ENCODE assay signal across 8 mouse cellular contexts in the genomic region with DNA sequence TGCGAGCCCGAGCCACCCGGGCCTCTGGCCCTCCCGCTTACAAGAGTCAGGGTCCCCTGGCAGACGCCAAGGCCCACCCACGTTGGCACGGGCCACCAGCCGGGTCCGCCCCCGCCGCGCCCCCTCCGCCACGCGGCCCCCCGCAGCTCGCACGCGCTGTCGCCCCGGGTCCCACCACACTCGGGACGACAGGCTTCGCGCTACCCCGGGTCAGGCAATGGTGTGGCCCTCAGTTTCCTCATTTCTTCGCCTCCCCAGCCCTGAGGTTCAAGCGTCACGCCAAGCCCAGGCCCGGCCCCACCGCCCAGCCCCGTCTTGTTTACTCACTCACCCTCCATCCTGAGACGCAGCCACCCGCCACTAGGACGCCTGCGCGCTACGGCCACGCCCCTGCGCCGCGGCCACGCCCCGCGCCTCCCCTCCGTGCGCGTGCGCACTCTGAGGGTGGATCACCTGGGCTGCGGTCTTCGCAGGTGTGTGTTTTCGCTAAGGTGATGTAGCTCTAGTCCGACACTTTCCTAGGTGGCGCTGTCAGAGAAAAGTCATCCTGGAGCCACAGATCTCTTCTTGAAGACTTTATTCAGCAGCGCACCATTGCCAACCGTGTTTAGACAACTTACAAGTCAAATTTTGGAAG. TPM values are rescaled to one million over a fixed set of nuclear protein-coding genes. Genes with fewer than 3 reads are reported as not detected.
DNase-seq lines count a peak whose midpoint lies in the region; ATAC-seq and TF ChIP-seq lines count a peak whose summit lies in the region.

Gene Ezh1, minus strand, starts transcription at position 399 of the 637 bp plus-strand sequence.

- 1% methylated on average over 56 of the region's 56 CpGs for WGBS in forebrain, embryonic 14.5 days
- under 1% methylated on average over 56 of the region's 56 CpGs for WGBS in large intestine, adult 2 months
- under 1% methylated on average over 56 of the region's 56 CpGs for WGBS in liver, embryonic 16.5 days (ENCODE audit: insufficient replicate concordance)
- 2% methylated on average over 56 of the region's 56 CpGs for WGBS in neural tube, embryonic 12.5 days
- WGBS in stomach, postnatal 0 days, result under 1% methylated on average over 56 of the region's 56 CpGs

- ATAC-seq in forebrain, embryonic 14.5 days, result peak; percentile 96
- ATAC-seq in liver, embryonic 16.5 days (ENCODE audit: low read depth), result peak; percentile 97
- ATAC-seq in neural tube, embryonic 12.5 days (ENCODE audit: low FRiP score, low read depth), result peak; percentile 83
- peak; percentile 95 for ATAC-seq in stomach, postnatal 0 days (ENCODE audit: low FRiP score, low TSS enrichment)

- peak within 1 kb of the TSS; percentile 78 for H3K9ac ChIP-seq in forebrain, embryonic 14.5 days (ENCODE audit: low read length)
- peak within 1 kb of the TSS; percentile 97 for H3K9ac ChIP-seq in liver, embryonic 16.5 days (ENCODE audit: low read depth, low read length)
- H3K9ac ChIP-seq in neural tube, embryonic 12.5 days, result peak within 1 kb of the TSS; percentile 85
- peak within 1 kb of the TSS; percentile 94 for H3K9ac ChIP-seq in stomach, postnatal 0 days (ENCODE audit: low read length)

- peak within 1 kb of the TSS; percentile 92 for H3K4me2 ChIP-seq in forebrain, embryonic 14.5 days (ENCODE audit: low read length)
- H3K4me2 ChIP-seq in liver, embryonic 16.5 days (ENCODE audit: low read depth, low read length), result peak within 1 kb of the TSS; percentile 81
- peak within 1 kb of the TSS; percentile 97 for H3K4me2 ChIP-seq in neural tube, embryonic 12.5 days (replicated peaks)
- peak within 1 kb of the TSS; percentile 93 for H3K4me2 ChIP-seq in stomach, postnatal 0 days (replicated peaks; ENCODE audit: low read depth)

- TF ChIP-seq EP300 in stomach, postnatal 0 days (optimal IDR thresholded peaks at IDR 0.05), result no peak

- H3K4me1 ChIP-seq in forebrain, embryonic 14.5 days (ENCODE audit: control insufficient read depth, insufficient read depth, low read length), result peaks cover 7% of the 10 kb centered on the region
- H3K4me1 ChIP-seq in liver, embryonic 16.5 days (ENCODE audit: control insufficient read depth, low read depth, low read length), result peaks cover 11% of the 10 kb centered on the region
- H3K4me1 ChIP-seq in neural tube, embryonic 12.5 days, result peaks cover 17% of the 10 kb centered on the region; the same call in 1 of the 2 replicates
- H3K4me1 ChIP-seq in stomach, postnatal 0 days (replicated peaks; ENCODE audit: control insufficient read depth, insufficient read depth), result no peaks in the 10 kb centered on the region; the same call in 1 of the 2 replicates

- no peak within 1 kb of the TSS for H3K27ac ChIP-seq in forebrain, embryonic 14.5 days (ENCODE audit: low read depth, low read length)
- peak within 1 kb of the TSS; percentile 87 for H3K27ac ChIP-seq in liver, embryonic 16.5 days (ENCODE audit: low read length)
- H3K27ac ChIP-seq in neural tube, embryonic 12.5 days, result no peak within 1 kb of the TSS
- peak within 1 kb of the TSS; percentile 91 for H3K27ac ChIP-seq in stomach, postnatal 0 days (replicated peaks)

- H3K27me3 ChIP-seq in forebrain, embryonic 14.5 days (replicated peaks; ENCODE audit: control insufficient read depth, insufficient read depth, low read length), result no peaks in the 10 kb centered on the region; the same call in 1 of the 2 replicates
- peaks cover 18% of the 10 kb centered on the region for H3K27me3 ChIP-seq in liver, embryonic 16.5 days (ENCODE audit: control insufficient read depth, insufficient read depth, low read depth, low read length)
- H3K27me3 ChIP-seq in neural tube, embryonic 12.5 days (replicated peaks), result no peaks in the 10 kb centered on the region
- H3K27me3 ChIP-seq in stomach, postnatal 0 days (ENCODE audit: control insufficient read depth, insufficient read depth, low read length), result no peaks in the 10 kb centered on the region

- peak within 1 kb of the TSS; percentile 68 for H3K4me3 ChIP-seq in forebrain, embryonic 14.5 days (ENCODE audit: low read depth, low read length)
- H3K4me3 ChIP-seq in liver, embryonic 16.5 days (ENCODE audit: low read depth, low read length), result peak within 1 kb of the TSS; percentile 92
- H3K4me3 ChIP-seq in neural tube, embryonic 12.5 days, result peak within 1 kb of the TSS; percentile 81
- H3K4me3 ChIP-seq in stomach, postnatal 0 days (ENCODE audit: low read depth, low read length), result peak within 1 kb of the TSS; percentile 90

- intact Hi-C loops in heart, postnatal 10 days (cut with DNase I), result loop anchor here (1.0 kb wide), 1 partner anchor 22 kb away; no protein-coding TSS in a partner anchor

- DNase-seq in ES-CJ7 (ENCODE audit: low read depth, low spot score), result peak; percentile 96
- peak; percentile 95 for DNase-seq in cerebellum, adult 11 months
- peak; percentile 78 for DNase-seq in forebrain, embryonic 14.5 days (ENCODE audit: low spot score)
- peak; percentile 92 to 93 for DNase-seq in heart, postnatal 10 days
- peak; percentile 85 for DNase-seq in large intestine, adult 2 months (ENCODE audit: low read depth, low spot score)
- DNase-seq in stomach, postnatal 0 days (ENCODE audit: low spot score), result peak; percentile 96

- H3K36me3 ChIP-seq in forebrain, embryonic 14.5 days (ENCODE audit: control insufficient read depth, insufficient read depth, low read length), result no peaks in the 10 kb centered on the region
- H3K36me3 ChIP-seq in liver, embryonic 16.5 days (ENCODE audit: control insufficient read depth, insufficient read depth), result no peaks in the 10 kb centered on the region
- no peaks in the 10 kb centered on the region for H3K36me3 ChIP-seq in neural tube, embryonic 12.5 days
- H3K36me3 ChIP-seq in stomach, postnatal 0 days (ENCODE audit: control insufficient read depth, insufficient read depth, low read length), result no peaks in the 10 kb centered on the region

- no peaks in the 10 kb centered on the region for H3K9me3 ChIP-seq in forebrain, embryonic 14.5 days (replicated peaks; ENCODE audit: control insufficient read depth, low read length)
- H3K9me3 ChIP-seq in liver, embryonic 16.5 days (replicated peaks; ENCODE audit: control insufficient read depth, low read length), result no peaks in the 10 kb centered on the region
- H3K9me3 ChIP-seq in neural tube, embryonic 12.5 days, result no peaks in the 10 kb centered on the region
- no peaks in the 10 kb centered on the region for H3K9me3 ChIP-seq in stomach, postnatal 0 days (ENCODE audit: control insufficient read depth, low read length)

- TF ChIP-seq CTCF in stomach, postnatal 0 days (IDR thresholded peaks at IDR 0.05; ENCODE audit: low read depth), result peak; percentile 67

RNA-seq across cellular contexts. Expression of gene Ezh1, which starts in this region (rescaled TPM):
- 16.1 and 22.4 TPM in 2 replicates for polyA plus RNA-seq in forebrain, embryonic 14.5 days (2014; fragmentation: Nextera tagmentation; extraction: Ambion mirVana)
- 10 to 100 TPM; 20.5 to 22.5 TPM for total RNA-seq in heart, postnatal 10 days (2021)
- 22.1 and 30.6 TPM in 2 replicates for polyA plus RNA-seq in large intestine, adult 2 months (2012; rRNA removed)
- polyA plus RNA-seq in liver, embryonic 16.5 days (2015; fragmentation: Nextera tagmentation; extraction: Ambion mirVana), result 10.8 and 12.5 TPM in 2 replicates
- 14.1 and 14.3 TPM in 2 replicates for polyA plus RNA-seq in neural tube, embryonic 12.5 days (2016; fragmentation: Nextera tagmentation; extraction: Ambion mirVana)
- 8.1 and 9.4 TPM in 2 replicates for polyA plus RNA-seq in stomach, postnatal 0 days (2015; fragmentation: Nextera tagmentation; extraction: Ambion mirVana)

Comparison
In these comparisons a context has a peak if more than half of its experiments do, and no peak if none do; other contexts are left out.
1. H3K27ac ChIP-seq: peak in liver, embryonic 16.5 days (single experiment) and stomach, postnatal 0 days (single experiment); none in forebrain, embryonic 14.5 days (single experiment) and neural tube, embryonic 12.5 days (single experiment).
2. Peak in every context shown above with its lines, with median percentiles within 50 percentile points of each other: DNase-seq, ATAC-seq, H3K4me2 ChIP-seq, H3K4me3 ChIP-seq and H3K9ac ChIP-seq.